Mouse (Mus musculus): ENCODE measurements at regions not wholly inside any gene's neighbourhood (a gene's known extent, or its start where the extent isn't known, plus 50 kb on each side); places are given as distances from the start of the nearest gene placed in this dataset.

GRCm38 (mm10) chr6:17223744-17224143 lies 57.2 kb upstream of the Cav2 start:
- DNase-seq (ENCODE audit: low spot score in 2 of 2) = no peak

GRCm38 (mm10) chr6:17224852-17225251 lies 56.1 kb upstream of the Cav2 start:
- DNase-seq (ENCODE audit: low spot score in 2 of 2) = no peak

GRCm38 (mm10) chr6:17226483-17226882 lies 54.5 kb upstream of the Cav2 start:
- no peak for DNase-seq (ENCODE audit: low spot score in 2 of 2)

Data from layer of hippocampus, adult 8-10 months (tissue).